Mouse (Mus musculus) lung, adult 2 months (tissue): ENCODE data around the gene Nhlrc4.

Experiments used
- CTCF ChIP-seq: fragments of 200-500 bp; IDR thresholded peaks from 2 replicates; pipeline ENCODE4 v1.5.1; 2011; ENCODE audit warnings: mild to moderate bottlenecking, low read length, control low read depth; ENCODE audit not compliant: insufficient read depth
- POLR2A ChIP-seq: fragments of 200-500 bp; IDR thresholded peaks from 2 replicates; pipeline ENCODE4 v1.6.1; 2011; ENCODE audit warnings: low read depth, mild to moderate bottlenecking, control low read depth, low read length, borderline replicate concordance; ENCODE audit errors: extremely low read depth

GRCm38 (mm10) chr17:25900193-25900592 lies 44.6 kb downstream of the Nhlrc4 start:
- TF ChIP-seq CTCF (no peak), POLR2A (no peak)
